Mouse (Mus musculus): ENCODE results near the gene Poc5.

Gene Poc5

DNA sequence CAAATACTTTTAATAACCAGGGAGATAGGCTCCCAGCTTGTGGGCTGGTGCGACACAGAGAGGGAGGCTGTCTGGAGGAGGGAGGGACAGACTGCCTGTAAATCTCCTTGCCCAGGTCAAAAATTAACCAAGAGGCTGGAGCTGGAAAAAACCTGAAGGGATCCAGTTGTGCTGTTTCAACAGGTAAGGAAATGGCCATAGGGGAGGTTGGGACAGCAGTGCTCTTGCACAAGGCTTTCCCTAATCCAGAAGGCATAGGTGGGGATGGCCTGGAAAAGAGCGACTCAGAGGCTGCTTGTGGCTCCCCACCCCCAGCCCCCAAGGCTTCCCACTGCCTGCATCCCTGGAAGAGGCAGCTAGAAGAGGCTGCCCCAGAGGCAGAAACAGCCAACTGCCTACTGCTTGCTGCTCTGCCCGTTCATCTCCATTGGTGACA, 44.3 kb downstream of the Poc5 start:
- no peak for DNase-seq (ENCODE audit: low read depth, low spot score)

DNA sequence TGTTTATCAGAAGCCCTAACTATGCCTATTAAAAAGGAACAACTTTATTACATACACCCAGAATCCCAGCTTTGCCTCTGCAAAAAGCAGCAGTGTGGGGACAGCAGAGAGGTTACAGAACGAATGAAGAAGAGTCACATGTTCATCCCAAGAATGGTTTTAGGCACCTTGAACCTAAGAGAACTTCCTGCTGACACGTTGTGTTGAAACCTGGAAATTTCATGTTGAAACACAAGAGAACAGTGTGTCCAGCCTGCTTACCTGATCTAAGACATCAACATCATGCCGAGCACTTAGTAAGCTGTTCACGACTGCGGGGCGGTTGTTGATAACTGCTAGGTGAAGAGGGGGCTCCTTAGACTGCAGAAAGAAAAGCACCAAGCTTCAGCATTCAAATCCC, 44.9 kb downstream of the Poc5 start:
- DNase-seq (ENCODE audit: low read depth, low spot score) = no peak

DNA sequence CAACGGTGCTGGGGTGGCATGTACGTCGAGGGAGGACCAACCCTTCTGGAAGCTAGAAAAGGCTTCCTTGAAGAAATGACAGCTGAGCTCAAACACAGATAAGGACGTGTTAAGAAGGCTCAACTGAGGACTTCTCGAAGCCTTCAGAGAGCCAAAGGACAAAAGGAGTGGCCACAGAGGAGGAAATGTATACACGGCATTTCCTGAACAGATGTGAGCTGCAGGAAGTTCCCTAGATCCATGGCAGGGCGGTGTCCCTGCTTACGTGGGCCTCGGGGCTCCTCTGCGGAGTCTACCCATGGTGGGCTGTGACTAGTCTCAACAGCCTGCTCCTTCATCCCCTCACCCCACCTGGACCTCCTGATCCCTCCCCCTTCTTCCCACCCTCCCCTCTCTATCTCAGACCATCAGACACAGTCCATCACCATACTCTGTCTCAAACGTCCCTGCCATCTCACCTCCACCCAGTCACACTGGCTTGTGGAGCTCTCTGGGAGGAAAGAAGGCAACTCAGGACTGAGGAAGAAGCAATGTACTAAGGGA, 45.6 kb downstream of the Poc5 start:
- no peak for DNase-seq (ENCODE audit: low read depth, low spot score)

DNA sequence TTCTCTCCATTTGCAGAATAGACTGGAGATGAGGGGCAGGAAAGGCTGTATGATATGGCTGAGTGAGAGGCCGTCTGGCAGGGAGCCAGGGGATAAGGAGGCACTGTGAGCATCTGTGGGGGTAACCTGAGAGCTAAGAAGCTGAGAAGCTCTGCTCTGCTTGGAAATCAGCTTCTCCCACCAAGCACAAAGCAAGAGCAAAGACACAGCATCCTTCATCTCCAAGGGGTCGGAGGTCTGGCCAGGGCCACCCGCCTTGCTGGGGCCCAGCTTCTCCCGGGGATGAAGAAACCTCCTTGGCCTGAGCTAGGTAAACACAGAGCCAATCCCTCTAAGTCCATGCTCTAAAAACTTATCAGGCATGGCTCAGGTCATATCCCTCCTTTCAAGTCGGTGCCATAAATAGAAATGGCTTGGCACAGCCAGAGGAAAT, 46.8 kb downstream of the Poc5 start:
- DNase-seq (ENCODE audit: low read depth, low spot score) = no peak

DNA sequence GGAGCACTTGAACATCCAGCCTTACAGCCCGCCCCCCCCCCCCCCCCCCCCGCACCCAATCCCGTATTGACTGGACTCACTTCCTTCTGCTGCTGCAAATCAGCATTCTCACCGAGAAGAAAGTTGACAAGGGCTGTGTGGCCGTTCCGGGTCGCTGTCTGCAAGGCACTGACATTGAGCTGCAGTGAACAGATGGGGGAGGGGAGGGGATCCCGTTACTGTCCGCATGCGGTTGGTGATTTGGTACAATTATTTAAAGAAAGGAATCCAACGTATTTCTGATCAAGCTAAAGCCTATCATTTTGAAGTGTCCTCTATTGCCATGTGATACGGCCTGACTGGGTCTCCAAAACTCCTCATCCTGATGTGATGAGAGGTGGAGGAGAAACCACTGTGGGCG, 47.7 kb downstream of the Poc5 start:
- DNase-seq (ENCODE audit: low read depth, low spot score) = no peak

DNA sequence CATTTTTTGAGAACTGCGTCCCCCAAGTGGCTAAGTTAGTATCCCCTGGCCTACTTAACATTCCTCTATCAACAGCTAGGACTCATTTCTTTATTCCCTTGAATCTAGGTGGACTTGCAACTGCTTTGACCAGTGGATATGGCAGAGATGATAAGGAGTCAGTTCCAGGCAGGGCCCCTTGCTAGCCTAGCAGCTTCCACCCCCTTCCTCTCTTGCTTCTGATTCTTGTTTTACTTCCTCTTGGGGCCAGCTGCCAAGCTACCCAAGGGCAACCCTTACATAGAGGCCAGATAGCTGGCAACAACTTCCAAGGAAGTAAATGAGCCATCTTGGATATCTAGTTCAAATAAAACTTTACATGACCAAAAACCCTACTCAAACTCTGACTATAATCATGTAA, 48.8 kb downstream of the Poc5 start:
- DNase-seq (ENCODE audit: low read depth, low spot score) = no peak

DNA sequence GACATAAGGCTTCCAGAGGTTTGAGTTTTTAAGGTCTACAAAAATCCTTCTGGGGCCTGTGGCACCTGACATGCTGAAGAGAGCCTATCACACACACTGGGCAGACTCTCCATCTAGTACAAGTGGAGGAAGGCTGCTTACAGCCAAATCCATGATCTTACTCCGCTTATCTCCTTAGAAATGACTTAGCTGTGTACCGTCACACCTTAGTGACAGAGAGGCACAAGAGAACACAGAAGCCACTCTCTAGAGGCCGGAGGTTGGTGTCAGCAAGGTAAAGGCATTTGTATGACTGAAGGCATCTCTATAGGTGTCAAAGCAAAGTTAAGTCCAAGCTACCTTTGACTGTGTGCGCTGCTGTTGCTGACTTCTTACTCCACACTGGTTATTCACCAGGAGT, 52.3 kb downstream of the Poc5 start:
- DNase-seq (ENCODE audit: low read depth, low spot score) = no peak

DNA sequence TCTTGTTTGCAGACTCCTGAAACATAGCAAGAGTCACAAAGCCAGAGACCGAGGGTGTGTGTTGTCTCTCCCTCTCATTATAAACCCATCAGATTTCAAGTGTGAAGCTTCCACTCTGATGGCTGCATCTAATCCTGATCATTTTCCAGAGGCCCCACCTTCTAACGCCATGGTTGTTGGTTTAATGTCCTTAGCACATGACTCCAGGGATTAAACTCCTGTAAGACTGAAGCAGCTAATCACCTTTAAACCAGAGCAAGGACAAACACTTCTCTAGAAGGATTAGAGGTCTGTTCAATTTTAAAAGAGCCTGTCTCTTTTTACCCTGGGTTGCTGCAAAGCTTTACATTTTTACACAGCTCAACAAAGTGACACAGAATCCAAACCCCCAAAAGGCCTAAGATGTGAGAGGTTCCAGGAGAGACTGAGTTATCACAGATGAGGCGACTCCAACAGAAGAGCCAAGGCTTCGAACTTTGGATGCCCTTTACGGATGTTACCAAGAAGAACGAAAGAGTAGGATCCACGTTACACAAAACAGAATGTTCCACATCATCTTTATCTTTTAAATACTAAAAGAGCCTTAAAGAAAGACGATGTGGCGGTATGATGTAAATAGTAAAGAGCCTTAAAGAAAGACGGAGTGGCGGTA, 62.2 kb downstream of the Poc5 start:
- no peak for DNase-seq (ENCODE audit: low read depth, low spot score)

DNA sequence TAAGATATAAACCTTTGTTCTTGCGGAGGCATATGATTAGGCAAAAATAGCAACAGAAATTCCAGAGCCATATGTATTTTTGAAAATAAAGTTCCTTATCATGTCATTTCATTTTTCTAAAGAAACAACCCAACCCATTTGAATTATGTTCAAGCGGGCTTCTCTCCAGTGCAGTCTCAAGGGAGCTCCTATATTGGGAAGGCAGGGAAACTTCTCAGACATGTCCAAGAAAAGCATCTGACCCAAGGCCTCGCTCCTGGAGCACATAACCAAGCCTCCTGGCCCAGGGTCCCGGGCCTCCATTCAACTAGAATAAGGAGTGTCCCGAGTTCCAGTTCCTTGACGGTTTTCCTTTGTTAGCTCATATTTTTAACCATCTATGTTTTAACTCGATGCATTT, 62.8 kb downstream of the Poc5 start:
- no peak for DNase-seq (ENCODE audit: low read depth, low spot score)

DNA sequence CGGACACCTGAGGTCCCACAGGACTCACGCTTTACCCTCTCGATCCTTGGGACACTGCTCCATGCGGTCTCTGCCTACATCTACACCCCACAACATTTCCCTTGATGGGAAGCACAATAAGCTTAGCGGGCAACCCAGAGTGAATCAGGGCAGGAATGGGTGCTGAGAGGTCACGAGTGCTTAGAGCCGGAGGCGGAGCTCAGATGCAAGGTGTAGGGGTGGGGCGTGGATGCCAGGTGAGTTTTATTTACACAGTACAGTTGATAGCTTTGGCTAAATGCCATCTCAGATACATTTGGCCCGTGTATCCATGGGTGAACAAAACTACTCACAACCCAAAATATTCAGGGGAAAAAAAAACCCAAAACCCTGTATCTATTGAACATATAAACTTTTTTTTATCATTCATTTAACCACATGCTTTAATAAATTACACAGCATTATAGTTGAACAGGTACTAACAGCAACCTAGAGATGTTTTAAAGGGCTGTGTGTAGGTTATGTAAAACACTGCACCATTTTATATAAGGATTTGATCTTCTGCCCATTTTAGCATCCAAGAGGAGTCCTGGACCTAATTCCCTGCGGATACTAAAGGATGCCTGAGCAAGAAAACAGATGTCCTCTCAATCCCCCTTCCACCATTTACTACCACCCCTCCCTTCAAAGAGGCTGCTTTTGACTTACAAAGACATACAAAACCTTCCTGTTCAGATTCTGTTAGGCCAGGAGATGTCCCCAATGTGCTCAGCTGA, 63.5 kb downstream of the Poc5 start:
- DNase-seq (ENCODE audit: low read depth, low spot score) = no peak

DNA sequence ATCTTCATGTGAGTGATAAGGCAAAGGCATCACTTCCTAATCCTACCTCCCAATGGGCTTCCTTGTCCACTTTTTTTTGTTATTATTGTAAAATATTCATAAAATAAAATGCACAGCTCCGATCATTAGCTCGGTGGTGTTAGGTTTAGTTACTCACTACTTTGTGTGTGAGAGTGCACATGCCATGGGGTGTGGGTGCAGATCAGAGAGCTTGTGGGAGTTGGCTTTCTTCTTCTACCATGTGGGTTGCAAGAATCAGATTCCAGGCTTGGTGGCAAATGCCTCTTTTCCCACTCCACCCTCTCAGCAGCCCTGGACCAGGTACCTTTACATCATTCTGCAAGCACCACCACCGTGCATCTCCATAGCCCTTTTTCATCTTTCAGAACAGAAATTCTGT, 64.5 kb downstream of the Poc5 start:
- DNase-seq (ENCODE audit: low read depth, low spot score) = no peak

DNA sequence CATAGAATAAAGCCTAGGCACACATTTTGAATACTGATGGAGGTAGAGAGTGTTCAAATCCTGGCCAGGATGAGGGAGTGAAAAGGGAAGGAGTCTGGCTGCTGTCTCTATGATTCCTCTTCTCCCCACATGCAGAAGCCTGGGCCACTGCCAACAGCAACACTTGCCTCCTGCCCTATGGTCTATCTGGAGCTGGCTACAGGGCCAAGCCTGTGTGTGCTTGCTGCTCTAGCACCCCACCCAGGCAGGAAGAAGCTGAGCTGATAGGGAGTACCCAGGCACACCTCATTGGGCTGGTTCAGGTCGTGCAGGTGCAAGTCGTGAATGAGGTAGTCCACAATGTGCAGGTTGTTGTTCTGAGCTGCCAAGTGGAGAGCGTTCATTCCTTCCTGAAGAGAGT, 66.2 kb downstream of the Poc5 start:
- no peak for DNase-seq (ENCODE audit: low read depth, low spot score)

DNA sequence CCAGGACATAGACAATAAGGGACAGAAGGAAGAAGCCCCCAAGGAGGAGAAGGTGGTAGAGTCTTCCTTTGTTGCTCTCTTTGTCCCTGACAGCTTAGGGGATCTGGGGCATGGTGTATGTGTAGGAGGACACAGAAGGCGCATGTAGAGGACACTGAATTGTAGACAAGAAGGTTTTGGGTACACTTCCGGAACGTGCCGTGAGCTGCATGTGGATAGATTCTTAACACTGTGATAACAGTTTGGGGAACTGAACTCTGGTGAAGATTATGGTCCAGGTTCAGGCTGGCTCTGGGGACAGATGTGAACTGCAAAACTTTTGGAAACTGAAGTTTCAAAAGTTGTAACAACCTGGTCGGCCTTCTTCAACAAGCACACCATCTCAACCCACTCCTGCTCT, 69.5 kb downstream of the Poc5 start:
- DNase-seq (ENCODE audit: low read depth, low spot score) = no peak

DNA sequence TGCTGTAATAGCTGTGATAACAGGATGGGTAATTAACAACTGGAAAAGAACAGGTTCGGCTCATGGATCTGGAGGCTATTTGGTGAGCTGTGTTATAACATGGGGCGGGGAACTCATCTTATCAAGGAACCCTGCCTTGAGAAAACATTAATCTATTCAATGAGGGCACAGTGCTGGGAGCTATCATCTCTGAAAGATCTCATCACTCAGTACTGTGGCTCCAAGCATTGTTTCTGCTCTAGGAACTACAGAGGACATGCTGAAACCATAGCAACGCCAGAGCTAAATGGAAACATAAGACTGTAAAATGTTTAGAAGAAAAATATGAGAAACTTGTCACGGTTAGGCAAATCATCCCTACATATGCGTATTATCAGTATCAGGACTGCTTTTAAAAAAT, 69.9 kb downstream of the Poc5 start:
- no peak for DNase-seq (ENCODE audit: low read depth, low spot score)

DNA sequence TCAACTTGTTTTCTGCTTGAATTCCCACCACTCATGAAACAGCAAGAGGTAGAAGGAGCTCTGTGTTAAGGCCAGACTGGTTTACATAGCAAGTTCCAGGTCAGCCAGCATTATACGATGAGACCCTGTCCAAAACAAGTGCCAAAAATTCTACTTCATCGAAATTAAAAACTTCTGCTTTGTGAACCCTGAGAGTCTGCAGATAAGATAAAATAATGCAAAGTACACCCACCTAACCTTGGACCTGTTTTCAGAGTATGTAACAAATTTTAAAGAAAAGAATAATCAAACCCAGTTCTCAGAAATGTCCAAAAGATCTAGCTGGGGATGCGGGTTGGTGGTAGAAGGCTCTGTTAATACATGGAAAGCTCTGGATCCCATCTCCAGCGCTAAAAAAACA, 70.5 kb downstream of the Poc5 start:
- no peak for DNase-seq (ENCODE audit: low read depth, low spot score)

DNA sequence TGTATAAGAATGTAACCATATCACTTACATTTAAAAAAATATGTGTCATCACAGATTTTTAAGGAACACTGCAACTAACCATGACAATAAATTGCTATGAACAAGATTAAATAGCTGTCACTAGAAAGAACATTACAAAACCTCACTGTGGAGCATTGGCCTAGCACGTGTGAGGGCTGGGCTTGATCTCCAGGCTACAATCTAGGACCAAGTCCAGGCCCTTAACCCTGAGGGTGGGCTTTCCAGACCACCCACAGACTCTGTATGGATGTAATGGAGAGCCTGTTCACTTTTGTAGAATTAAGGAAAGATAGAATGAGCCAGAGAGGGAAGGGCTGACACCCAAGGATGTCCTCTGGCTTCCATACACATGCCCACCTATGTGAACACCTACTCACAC, 74.5 kb downstream of the Poc5 start:
- no peak for DNase-seq (ENCODE audit: low read depth, low spot score)

DNA sequence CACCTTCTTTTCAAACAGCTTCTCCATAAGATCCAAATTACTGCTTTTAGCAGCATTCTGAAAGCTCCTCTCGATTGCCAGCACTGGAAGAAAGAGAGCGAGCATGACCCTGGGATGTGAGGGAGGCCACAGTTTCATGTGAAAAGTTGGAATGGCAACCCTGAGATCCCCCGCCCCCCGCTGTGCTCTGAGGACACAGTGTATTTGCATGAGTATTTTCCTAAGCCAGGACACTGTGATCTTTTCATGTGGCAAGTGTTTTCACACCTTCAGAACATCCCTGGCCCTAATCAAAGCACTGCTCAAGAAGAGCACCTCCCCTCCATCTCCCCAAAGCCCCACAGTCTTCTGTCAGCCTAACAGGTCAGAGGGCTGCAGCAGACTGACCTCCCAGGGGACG, 77.2 kb downstream of the Poc5 start:
- DNase-seq (ENCODE audit: low read depth, low spot score) = no peak
